Mouse (Mus musculus): ENCODE results near the gene Hivep2. TPM values are rescaled to one million over a fixed set of nuclear protein-coding genes. Genes with fewer than 3 reads are reported as not detected.

Gene Hivep2
- polyA plus RNA-seq, 1 experiment from 2014 or later: 10.7 TPM

DNA sequence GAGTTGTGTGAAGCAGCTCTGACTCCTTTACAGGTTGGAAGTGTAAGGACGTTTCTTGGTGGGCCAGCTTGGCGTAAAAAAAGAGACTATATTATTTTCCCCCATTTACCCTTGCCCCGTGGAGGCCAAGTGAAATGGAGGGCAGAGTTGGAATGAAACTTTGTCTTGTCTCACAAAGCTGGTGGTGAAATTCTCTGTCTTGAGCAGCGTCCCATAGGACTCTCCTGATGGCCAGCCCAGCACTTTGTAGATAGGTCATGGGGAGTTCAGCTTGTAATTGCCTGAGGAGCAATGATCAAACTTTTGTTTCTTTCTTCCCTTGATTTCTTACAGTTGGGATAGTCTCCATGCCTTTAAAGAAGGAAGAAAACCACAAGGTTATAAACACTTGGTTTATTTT lies 10.0 kb downstream of the Hivep2 start:
- H3K4me3 ChIP-seq: no peak overlapping the region
- no peaks in the 10 kb centered on the region for H3K27me3 ChIP-seq
- H3K9ac ChIP-seq: no peak overlapping the region
- ATAC-seq (ENCODE audit: low FRiP score, low read depth): no peak
- peaks cover 8% of the 10 kb centered on the region; the same call in 1 of the 2 replicates for H3K4me1 ChIP-seq (replicated peaks)
- WGBS: 70% methylated on average over 4 of the region's 4 CpGs
- no peak overlapping the region for H3K27ac ChIP-seq (replicated peaks)
- H3K4me2 ChIP-seq: no peak overlapping the region
- H3K9me3 ChIP-seq: no peaks in the 10 kb centered on the region
- no peaks in the 10 kb centered on the region for H3K36me3 ChIP-seq

DNA sequence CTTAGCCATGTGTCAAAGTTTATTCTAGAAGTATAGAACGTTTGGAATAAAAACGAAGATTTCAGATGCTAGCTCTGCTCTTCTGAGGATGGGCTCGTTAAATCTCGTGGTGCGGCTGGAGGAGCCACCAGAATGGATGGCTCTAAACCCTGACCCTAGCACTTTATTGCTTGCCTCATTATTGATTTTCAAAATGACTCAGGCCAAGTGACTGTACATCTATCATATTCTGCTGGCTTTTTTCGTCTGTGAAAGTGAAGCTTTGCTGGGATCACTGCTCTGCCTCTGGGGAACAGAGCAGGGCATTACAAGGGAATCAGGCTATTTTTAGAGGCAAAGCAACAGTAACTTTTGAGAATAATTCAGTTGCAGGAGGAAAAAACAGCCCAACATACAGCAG lies 10.4 kb downstream of the Hivep2 start:
- H3K4me3 ChIP-seq: no peak overlapping the region
- H3K9me3 ChIP-seq: no peaks in the 10 kb centered on the region
- H3K27me3 ChIP-seq: no peaks in the 10 kb centered on the region
- 67% methylated on average over 6 of the region's 6 CpGs for WGBS
- no peak overlapping the region for H3K27ac ChIP-seq (replicated peaks)
- H3K36me3 ChIP-seq: no peaks in the 10 kb centered on the region
- H3K4me1 ChIP-seq (replicated peaks): peaks cover 8% of the 10 kb centered on the region; the same call in 1 of the 2 replicates
- no peak overlapping the region for H3K4me2 ChIP-seq
- no peak overlapping the region for H3K9ac ChIP-seq
- ATAC-seq (ENCODE audit: low FRiP score, low read depth): no peak

DNA sequence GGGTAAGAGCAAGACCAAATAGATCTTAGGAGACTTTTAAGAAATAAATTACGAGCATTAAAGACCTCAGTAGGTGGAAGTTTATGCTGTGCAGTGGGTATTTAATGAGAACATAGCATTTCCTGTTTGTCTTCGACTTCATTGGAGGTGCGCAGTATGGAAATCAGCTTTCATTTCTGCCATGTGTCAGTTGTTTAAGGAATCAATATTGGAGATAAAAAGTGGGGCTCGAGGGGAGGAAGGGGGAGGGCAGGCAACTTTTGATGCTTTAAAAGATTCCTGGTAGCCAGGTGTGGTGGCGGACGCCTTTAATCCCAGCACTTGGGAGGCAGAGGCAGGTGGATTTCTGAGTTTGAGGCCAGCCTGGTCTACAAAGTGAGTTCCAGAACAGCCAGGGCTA lies 16.4 kb downstream of the Hivep2 start:
- H3K9ac ChIP-seq: no peak overlapping the region
- no peaks in the 10 kb centered on the region for H3K27me3 ChIP-seq
- peak overlapping the region; percentile 72 for H3K4me2 ChIP-seq
- no peak for ATAC-seq (ENCODE audit: low FRiP score, low read depth)
- no peaks in the 10 kb centered on the region for H3K36me3 ChIP-seq
- H3K4me3 ChIP-seq: peak overlapping the region; percentile 70
- H3K9me3 ChIP-seq: no peaks in the 10 kb centered on the region
- peaks cover 17% of the 10 kb centered on the region for H3K4me1 ChIP-seq (replicated peaks)
- peak overlapping the region; percentile 77; the same call in 1 of the 2 replicates for H3K27ac ChIP-seq (replicated peaks)
- WGBS: 66% methylated on average over 6 of the region's 6 CpGs

DNA sequence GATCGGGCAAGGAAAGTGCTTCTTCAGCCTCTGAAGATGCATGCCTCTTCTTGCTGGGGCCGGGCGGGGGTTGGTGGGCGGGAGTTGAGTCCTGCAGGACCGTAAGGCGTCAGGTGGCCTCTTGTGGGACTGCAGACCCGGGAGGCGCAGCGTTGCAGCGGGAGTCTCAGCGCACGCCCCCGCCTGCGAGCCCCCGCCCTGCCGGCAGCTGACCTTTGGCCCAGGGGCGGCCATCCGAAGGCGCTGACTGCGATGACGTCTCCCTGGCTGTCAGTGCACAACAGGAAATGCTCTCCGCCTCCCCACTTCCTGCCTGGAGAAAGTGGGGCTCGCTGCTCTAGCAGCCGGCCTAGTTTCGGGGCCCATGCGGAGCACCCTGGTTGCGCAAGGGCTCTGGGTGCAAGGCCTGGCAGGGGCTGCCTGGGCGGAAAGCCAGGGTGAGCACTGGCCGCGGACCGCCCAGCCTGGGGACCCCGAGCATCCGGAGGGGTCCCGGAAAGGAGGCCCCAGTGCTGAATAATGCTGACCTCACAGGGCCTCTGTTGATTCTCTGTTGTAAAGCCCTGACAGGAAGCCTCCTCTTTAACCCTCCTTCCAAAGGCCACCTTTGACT lies 17.0 kb downstream of the Hivep2 start:
- Histone ChIP-seq H3K4me2 (peak overlapping the region; percentile 72), H3K9me3 (no peaks in the 10 kb centered on the region), H3K27me3 (no peaks in the 10 kb centered on the region), H3K27ac (replicated peaks) (peak overlapping the region; percentile 77), H3K4me1 (replicated peaks) (peaks cover 17% of the 10 kb centered on the region), H3K4me3 (peak overlapping the region; percentile 70), H3K9ac (peak overlapping the region; percentile 69), H3K36me3 (no peaks in the 10 kb centered on the region)
- ATAC-seq (ENCODE audit: low FRiP score, low read depth): peak; percentile 92
- 1% methylated on average over 34 of the region's 34 CpGs for WGBS

DNA sequence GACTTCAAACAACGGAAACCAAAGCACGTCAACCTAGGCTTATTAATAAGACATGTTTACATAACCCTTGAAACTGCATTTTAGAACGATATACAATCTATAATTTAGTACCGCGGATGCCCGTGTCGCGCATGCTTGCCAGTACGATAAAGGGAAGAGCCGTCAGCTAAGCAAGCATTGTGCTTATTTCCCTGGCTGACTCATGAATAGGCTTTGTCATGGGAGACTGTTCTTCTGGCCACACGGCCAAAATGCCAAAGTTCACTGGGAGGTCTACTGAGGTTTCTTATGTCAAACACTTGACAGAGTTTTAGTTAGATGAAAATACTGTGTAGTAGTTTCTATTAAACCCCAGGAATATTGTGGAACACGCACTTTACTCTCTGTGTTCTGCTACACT lies 17.8 kb downstream of the Hivep2 start:
- H3K4me2 ChIP-seq: peak overlapping the region; percentile 72
- 32% methylated on average over 12 of the region's 12 CpGs for WGBS
- peak overlapping the region; percentile 77; the same call in 1 of the 2 replicates for H3K27ac ChIP-seq (replicated peaks)
- H3K36me3 ChIP-seq: no peaks in the 10 kb centered on the region
- H3K4me3 ChIP-seq: no peak overlapping the region
- no peaks in the 10 kb centered on the region for H3K27me3 ChIP-seq
- ATAC-seq (ENCODE audit: low FRiP score, low read depth): no peak
- no peak overlapping the region for H3K9ac ChIP-seq
- peaks cover 17% of the 10 kb centered on the region for H3K4me1 ChIP-seq (replicated peaks)
- no peaks in the 10 kb centered on the region for H3K9me3 ChIP-seq

DNA sequence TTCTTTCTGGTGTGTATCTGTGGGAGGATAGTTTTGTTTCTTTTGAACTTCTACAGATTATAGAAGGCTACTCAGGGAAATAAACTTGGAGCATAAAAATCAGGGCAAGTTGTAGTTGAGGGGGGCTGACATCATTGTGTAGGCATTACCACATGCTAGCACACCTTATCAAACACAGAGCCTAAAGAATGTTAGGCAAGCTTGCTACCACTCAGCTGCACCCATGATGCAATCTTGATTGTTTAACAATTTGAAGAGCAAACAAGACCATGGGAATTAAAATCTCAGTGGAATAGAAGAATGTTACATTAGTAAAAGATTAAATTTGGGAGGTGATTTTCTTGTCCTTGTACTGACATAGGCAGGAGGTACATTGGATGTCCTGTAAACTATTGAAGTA lies 18.4 kb downstream of the Hivep2 start:
- H3K4me1 ChIP-seq (replicated peaks): peaks cover 17% of the 10 kb centered on the region
- H3K27me3 ChIP-seq: no peaks in the 10 kb centered on the region
- ATAC-seq (ENCODE audit: low FRiP score, low read depth): no peak
- H3K4me2 ChIP-seq: no peak overlapping the region
- no peaks in the 10 kb centered on the region for H3K36me3 ChIP-seq
- H3K9me3 ChIP-seq: no peaks in the 10 kb centered on the region
- no peak overlapping the region for H3K4me3 ChIP-seq
- H3K27ac ChIP-seq (replicated peaks): no peak overlapping the region
- no peak overlapping the region for H3K9ac ChIP-seq

DNA sequence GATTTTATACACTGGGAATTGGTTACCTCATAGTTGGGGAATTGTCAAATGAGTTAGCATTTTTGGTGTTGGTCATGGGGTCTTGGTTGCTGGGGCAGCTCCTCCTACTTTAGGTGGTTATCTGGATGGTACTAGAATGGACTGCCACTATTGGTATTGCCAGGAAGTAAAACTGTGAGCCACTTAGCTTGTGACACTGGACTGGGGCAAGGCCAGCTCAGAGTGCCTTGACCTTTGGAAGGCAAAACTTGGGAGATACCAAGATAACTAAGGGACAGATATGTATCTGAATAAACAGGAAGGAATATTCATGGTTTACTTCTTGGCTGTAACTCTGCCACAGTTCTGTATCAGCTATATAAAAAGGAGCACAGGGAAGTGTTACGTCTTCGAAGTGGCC lies 20.7 kb downstream of the Hivep2 start:
- Histone ChIP-seq H3K4me3 (no peak overlapping the region), H3K36me3 (no peaks in the 10 kb centered on the region), H3K4me1 (replicated peaks) (peaks cover 17% of the 10 kb centered on the region), H3K4me2 (no peak overlapping the region), H3K9ac (no peak overlapping the region), H3K27ac (replicated peaks) (no peak overlapping the region), H3K27me3 (no peaks in the 10 kb centered on the region), H3K9me3 (no peaks in the 10 kb centered on the region)
- 98% methylated on average over 2 of the region's 2 CpGs for WGBS
- no peak for ATAC-seq (ENCODE audit: low FRiP score, low read depth)

DNA sequence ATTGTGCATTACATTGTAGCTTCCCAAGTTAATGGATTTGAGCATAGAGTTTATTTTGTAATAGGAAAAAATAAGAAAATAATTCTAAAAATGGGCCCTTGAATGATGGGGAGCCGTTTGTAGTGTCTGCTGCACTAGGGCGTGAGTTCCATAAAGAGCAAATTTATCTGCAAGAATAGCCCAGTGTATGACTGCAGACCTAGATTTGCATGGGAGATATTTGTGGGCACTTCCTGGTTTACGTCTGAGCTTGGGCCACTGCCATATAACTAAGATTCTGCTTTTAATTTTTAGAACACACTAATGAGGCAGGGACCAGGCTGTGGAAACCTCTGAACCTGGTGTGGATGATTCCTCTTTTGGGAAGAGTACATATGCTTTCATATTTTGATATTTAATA lies 21.5 kb downstream of the Hivep2 start:
- H3K27me3 ChIP-seq: no peaks in the 10 kb centered on the region
- H3K4me2 ChIP-seq: no peak overlapping the region
- no peak overlapping the region for H3K27ac ChIP-seq (replicated peaks)
- ATAC-seq (ENCODE audit: low FRiP score, low read depth): no peak
- H3K9ac ChIP-seq: no peak overlapping the region
- no peaks in the 10 kb centered on the region for H3K9me3 ChIP-seq
- no peak overlapping the region for H3K4me3 ChIP-seq
- peaks cover 16% of the 10 kb centered on the region for H3K4me1 ChIP-seq (replicated peaks)
- no peaks in the 10 kb centered on the region for H3K36me3 ChIP-seq
- 83% methylated on average over 3 of the region's 3 CpGs for WGBS

DNA sequence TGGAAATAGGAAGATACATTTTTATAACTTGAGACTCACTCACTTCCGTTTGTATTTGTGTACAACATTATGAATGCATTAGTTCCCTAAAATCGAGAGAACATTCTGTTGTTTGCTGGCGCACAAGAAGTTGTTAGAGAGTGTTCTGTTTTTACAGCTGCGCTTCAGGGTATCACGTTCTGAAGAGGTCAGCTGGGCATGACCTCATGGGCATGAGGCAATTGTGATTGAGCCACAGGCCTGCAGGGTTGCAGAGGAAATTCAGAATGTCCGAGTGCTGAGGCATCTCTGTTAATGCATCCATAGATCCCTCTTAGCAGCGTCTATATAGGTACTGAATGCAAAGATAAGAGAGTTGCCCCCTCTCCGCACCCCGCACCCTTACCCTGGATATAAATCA lies 22.4 kb downstream of the Hivep2 start:
- no peak for ATAC-seq (ENCODE audit: low FRiP score, low read depth)
- Histone ChIP-seq H3K27ac (replicated peaks) (no peak overlapping the region), H3K27me3 (no peaks in the 10 kb centered on the region), H3K36me3 (no peaks in the 10 kb centered on the region), H3K4me1 (replicated peaks) (peaks cover 10% of the 10 kb centered on the region), H3K4me2 (no peak overlapping the region), H3K4me3 (no peak overlapping the region), H3K9ac (no peak overlapping the region), H3K9me3 (no peaks in the 10 kb centered on the region)
- 76% methylated on average over 9 of the region's 9 CpGs for WGBS

DNA sequence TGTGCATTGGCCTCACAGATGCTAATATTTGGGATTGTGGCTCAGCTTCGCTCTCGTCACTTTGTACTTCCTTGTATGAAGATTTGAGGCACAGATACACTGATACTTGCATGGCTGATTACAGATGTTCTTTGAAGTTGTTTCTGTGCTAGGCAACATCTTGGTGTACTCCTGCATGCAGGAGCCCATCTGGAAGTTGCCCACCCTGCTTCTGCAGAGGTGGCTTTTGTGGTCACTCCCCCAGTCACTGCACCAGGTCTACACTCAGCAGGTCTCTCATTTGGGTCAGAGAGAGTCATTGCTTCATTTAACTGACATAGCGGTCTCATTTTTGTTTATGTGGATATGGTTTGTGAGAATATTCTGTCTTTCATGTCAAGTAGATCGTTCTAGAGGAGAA lies 22.9 kb downstream of the Hivep2 start:
- Histone ChIP-seq H3K4me1 (replicated peaks) (peaks cover 5% of the 10 kb centered on the region; the same call in 1 of the 2 replicates), H3K27me3 (no peaks in the 10 kb centered on the region), H3K4me3 (no peak overlapping the region), H3K9ac (no peak overlapping the region), H3K9me3 (no peaks in the 10 kb centered on the region), H3K4me2 (no peak overlapping the region), H3K27ac (replicated peaks) (no peak overlapping the region), H3K36me3 (no peaks in the 10 kb centered on the region)
- 91% methylated on average over 4 of the region's 4 CpGs for WGBS
- ATAC-seq (ENCODE audit: low FRiP score, low read depth): no peak

DNA sequence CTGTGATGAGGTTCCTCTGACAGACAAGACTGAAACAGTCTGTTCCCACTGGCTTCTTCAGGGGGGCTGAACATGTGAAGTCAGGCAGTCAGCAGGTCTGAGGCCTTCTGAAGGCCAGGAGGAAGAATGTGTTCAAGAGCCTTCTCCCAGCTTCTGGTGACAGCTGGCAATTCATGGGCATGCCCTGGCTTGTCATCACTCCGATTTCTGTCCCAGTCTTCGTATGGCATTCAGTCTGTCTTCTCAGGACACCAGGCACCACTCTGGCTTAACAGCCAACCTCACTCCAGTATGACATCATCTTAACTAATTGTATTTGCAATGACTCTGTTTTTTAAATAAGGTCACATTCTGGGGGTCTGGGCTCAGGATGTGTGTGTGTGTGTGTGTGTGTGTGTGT lies 25.0 kb downstream of the Hivep2 start:
- Histone ChIP-seq H3K4me2 (no peak overlapping the region), H3K4me1 (replicated peaks) (no peaks in the 10 kb centered on the region), H3K36me3 (no peaks in the 10 kb centered on the region), H3K27ac (replicated peaks) (no peak overlapping the region), H3K27me3 (no peaks in the 10 kb centered on the region), H3K9ac (no peak overlapping the region), H3K9me3 (no peaks in the 10 kb centered on the region), H3K4me3 (no peak overlapping the region)
- no peak for ATAC-seq (ENCODE audit: low FRiP score, low read depth)
- WGBS: 94% methylated on average over 2 of the region's 2 CpGs

DNA sequence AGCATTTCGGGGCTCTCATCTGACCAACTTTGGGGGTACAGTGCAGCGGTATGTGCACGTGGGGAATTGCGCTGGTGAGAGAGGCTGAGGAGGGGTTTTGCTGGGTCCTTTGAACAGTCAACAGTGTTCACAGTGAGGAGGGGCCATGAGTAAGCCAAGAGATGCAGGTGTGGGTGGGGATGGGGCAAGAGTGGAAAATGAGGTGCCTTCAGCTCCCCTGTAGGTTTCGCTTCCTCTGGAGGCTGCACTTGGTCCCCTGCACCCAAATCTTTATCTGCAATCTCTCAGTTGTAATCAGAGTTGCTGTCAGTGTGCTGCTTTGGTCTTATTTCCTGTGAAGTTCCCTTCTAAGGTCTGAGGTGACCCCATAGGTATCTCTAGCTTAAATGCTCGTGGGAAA lies 27.5 kb downstream of the Hivep2 start:
- ATAC-seq (ENCODE audit: low FRiP score, low read depth): no peak
- no peak overlapping the region for H3K4me2 ChIP-seq
- 88% methylated on average over 6 of the region's 6 CpGs for WGBS

DNA sequence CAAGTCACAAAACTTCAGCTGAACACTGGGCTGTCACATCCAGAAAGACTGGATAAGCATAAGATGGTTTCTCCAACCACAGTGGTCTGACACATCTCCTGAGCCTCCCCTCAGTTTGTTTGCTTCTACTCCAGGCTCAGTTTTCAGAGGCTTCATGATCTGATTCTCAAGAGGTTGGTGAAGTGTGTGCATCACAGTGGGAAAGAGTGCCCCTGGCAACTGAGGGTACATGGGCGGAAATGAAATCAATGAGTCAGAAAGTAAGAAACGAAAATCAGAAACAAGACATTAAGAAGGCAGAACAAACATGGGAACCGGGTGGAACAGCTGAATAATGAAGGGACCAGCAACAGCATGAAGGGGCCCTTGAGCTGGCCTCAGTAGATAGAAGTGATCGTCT lies 31.5 kb downstream of the Hivep2 start:
- Histone ChIP-seq H3K27me3 (no peaks in the 10 kb centered on the region), H3K9me3 (no peaks in the 10 kb centered on the region), H3K9ac (no peak overlapping the region), H3K4me2 (no peak overlapping the region), H3K36me3 (no peaks in the 10 kb centered on the region), H3K4me1 (replicated peaks) (no peaks in the 10 kb centered on the region), H3K27ac (replicated peaks) (no peak overlapping the region), H3K4me3 (no peak overlapping the region)
- no peak for ATAC-seq (ENCODE audit: low FRiP score, low read depth)
- 85% methylated on average over 4 of the region's 4 CpGs for WGBS

More for the DNA sequence above, 27.5 kb downstream of the Hivep2 start:
- Histone ChIP-seq H3K9me3 (no peaks in the 10 kb centered on the region), H3K27ac (replicated peaks) (no peak overlapping the region), H3K4me3 (no peak overlapping the region), H3K36me3 (no peaks in the 10 kb centered on the region), H3K4me1 (replicated peaks) (no peaks in the 10 kb centered on the region), H3K27me3 (no peaks in the 10 kb centered on the region), H3K9ac (no peak overlapping the region)

Data from hindbrain, embryonic 15.5 days (tissue).